ENCODE assay signal across 15 mouse cellular contexts in genomic region chr10:67965251-67965986, GRCm38 (mm10). TPM values are rescaled to one million over a fixed set of nuclear protein-coding genes. Genes with fewer than 3 reads are reported as not detected.
DNase-seq lines count a peak whose midpoint lies in the region; ATAC-seq and TF ChIP-seq lines count a peak whose summit lies in the region.
"Had no signal": no experiment of that assay in that cellular context is flagged by ENCODE, and none has a peak within 500 bp of the region (broad histone marks: within the 10 kb centered on the region; RNA-seq: fewer than 3 reads in every experiment).

No protein-coding gene starts in this region.

- no peak overlapping the region for H3K9ac ChIP-seq in hindbrain, embryonic 16.5 days (ENCODE audit: low read depth, low read length)
- H3K9ac ChIP-seq in midbrain, embryonic 12.5 days (replicated peaks), result no peak overlapping the region
- H3K9ac ChIP-seq in midbrain, embryonic 16.5 days (ENCODE audit: low read depth, low read length), result no peak overlapping the region
- no peak overlapping the region for H3K9ac ChIP-seq in lung, postnatal 0 days (replicated peaks; ENCODE audit: low read depth)
- H3K9ac ChIP-seq: embryonic facial prominence, embryonic 12.5 days; kidney, embryonic 15.5 days; limb, embryonic 15.5 days had no signal

- DNase-seq in hindbrain, embryonic 10.5 days (ENCODE audit: low spot score), result no peak
- DNase-seq in brain, embryonic 14.5 days (ENCODE audit: low read depth), result peak; percentile 41
- DNase-seq in lung, postnatal 0 days (ENCODE audit: low spot score), result peak; percentile 78
- no peak for DNase-seq in testis, postnatal 10 days (ENCODE audit: low spot score)
- DNase-seq: adrenal gland, postnatal 25 days; cerebellum, postnatal 25 days; gastrocnemius, adult 2 months; right cerebral cortex, postnatal 4 days had no signal

- 79% methylated on average over 4 of the region's 4 CpGs for WGBS in hindbrain, embryonic 10.5 days
- WGBS in hindbrain, embryonic 16.5 days, result 78% methylated on average over 4 of the region's 4 CpGs
- 79% methylated on average over 4 of the region's 4 CpGs for WGBS in midbrain, embryonic 12.5 days
- WGBS in midbrain, embryonic 16.5 days, result 70% methylated on average over 4 of the region's 4 CpGs
- WGBS in lung, postnatal 0 days, result 54% methylated on average over 4 of the region's 4 CpGs

- peak; percentile 99 for TF ChIP-seq EP300 in lung, postnatal 0 days (IDR thresholded peaks at IDR 0.05)

- peak overlapping the region; percentile 66 for H3K27ac ChIP-seq in hindbrain, embryonic 10.5 days
- H3K27ac ChIP-seq in hindbrain, embryonic 16.5 days (ENCODE audit: low read depth, low read length), result no peak overlapping the region
- peak overlapping the region; percentile 58 for H3K27ac ChIP-seq in midbrain, embryonic 12.5 days (replicated peaks)
- no peak overlapping the region for H3K27ac ChIP-seq in midbrain, embryonic 16.5 days (ENCODE audit: low read length)
- H3K27ac ChIP-seq in lung, postnatal 0 days (ENCODE audit: low read length), result peak overlapping the region; percentile 63
- H3K27ac ChIP-seq: embryonic facial prominence, embryonic 12.5 days; gastrocnemius, adult 2 months; heart, embryonic 10.5 days; kidney, embryonic 15.5 days; limb, embryonic 15.5 days had no signal

- no peak for ATAC-seq in hindbrain, embryonic 16.5 days
- ATAC-seq in midbrain, embryonic 12.5 days (ENCODE audit: low FRiP score, low read depth), result no peak
- no peak for ATAC-seq in midbrain, embryonic 16.5 days
- peak; percentile 91 for ATAC-seq in lung, postnatal 0 days

- no peak overlapping the region for H3K4me3 ChIP-seq in hindbrain, embryonic 10.5 days
- H3K4me3 ChIP-seq in hindbrain, embryonic 16.5 days (ENCODE audit: low read length), result no peak overlapping the region
- no peak overlapping the region for H3K4me3 ChIP-seq in midbrain, embryonic 12.5 days
- H3K4me3 ChIP-seq in midbrain, embryonic 16.5 days (ENCODE audit: low read depth, low read length), result no peak overlapping the region
- no peak overlapping the region for H3K4me3 ChIP-seq in lung, postnatal 0 days (ENCODE audit: low read depth, low read length)
- H3K4me3 ChIP-seq: embryonic facial prominence, embryonic 12.5 days; heart, embryonic 10.5 days; kidney, embryonic 15.5 days; limb, embryonic 15.5 days had no signal

- peaks cover 44% of the 10 kb centered on the region for H3K4me1 ChIP-seq in hindbrain, embryonic 10.5 days (replicated peaks)
- H3K4me1 ChIP-seq in hindbrain, embryonic 16.5 days (ENCODE audit: control insufficient read depth, insufficient read depth, low read depth, low read length), result no peaks in the 10 kb centered on the region
- peaks cover 24% of the 10 kb centered on the region for H3K4me1 ChIP-seq in midbrain, embryonic 12.5 days
- no peaks in the 10 kb centered on the region; the same call in 1 of the 2 replicates for H3K4me1 ChIP-seq in midbrain, embryonic 16.5 days (ENCODE audit: control insufficient read depth, insufficient read depth, low read length)
- H3K4me1 ChIP-seq in lung, postnatal 0 days (ENCODE audit: insufficient read depth, low read depth, low read length), result peaks cover 4% of the 10 kb centered on the region; the same call in 1 of the 2 replicates
- H3K4me1 ChIP-seq: embryonic facial prominence, embryonic 12.5 days; heart, embryonic 10.5 days; kidney, embryonic 15.5 days had no signal

- no peak for TF ChIP-seq CTCF in brain, embryonic 14.5 days (IDR thresholded peaks at IDR 0.05; ENCODE audit: borderline replicate concordance, extremely low read depth, insufficient read depth, insufficient read length)
- TF ChIP-seq CTCF in lung, postnatal 0 days (IDR thresholded peaks at IDR 0.05), result no peak

- no peak for TF ChIP-seq POLR2A in brain, embryonic 14.5 days (IDR thresholded peaks at IDR 0.05; ENCODE audit: borderline replicate concordance, extremely low read depth, insufficient read depth, insufficient read length, poor library complexity, severe bottlenecking)

- H3K27me3 ChIP-seq in hindbrain, embryonic 10.5 days (ENCODE audit: insufficient read depth, poor library complexity, severe bottlenecking), result no peaks in the 10 kb centered on the region
- H3K27me3 ChIP-seq in hindbrain, embryonic 16.5 days (replicated peaks; ENCODE audit: control insufficient read depth, insufficient read depth, low read length), result no peaks in the 10 kb centered on the region
- 0 out of 2 replicates have a peak, but pooled peaks cover 6% of the 10 kb centered on the region for H3K27me3 ChIP-seq in midbrain, embryonic 12.5 days
- no peaks in the 10 kb centered on the region for H3K27me3 ChIP-seq in midbrain, embryonic 16.5 days (ENCODE audit: control insufficient read depth, insufficient read depth, low read depth, low read length)
- H3K27me3 ChIP-seq in lung, postnatal 0 days (replicated peaks; ENCODE audit: insufficient read depth, low read length), result no peaks in the 10 kb centered on the region
- H3K27me3 ChIP-seq: embryonic facial prominence, embryonic 12.5 days; kidney, embryonic 15.5 days; limb, embryonic 15.5 days had no signal

- no peak overlapping the region for H3K4me2 ChIP-seq in hindbrain, embryonic 16.5 days (ENCODE audit: low read length)
- H3K4me2 ChIP-seq in midbrain, embryonic 12.5 days (replicated peaks), result no peak overlapping the region
- H3K4me2 ChIP-seq in midbrain, embryonic 16.5 days (ENCODE audit: low read length), result no peak overlapping the region
- H3K4me2 ChIP-seq in lung, postnatal 0 days (replicated peaks; ENCODE audit: low read depth, low read length), result no peak overlapping the region
- H3K4me2 ChIP-seq: embryonic facial prominence, embryonic 12.5 days; kidney, embryonic 15.5 days; limb, embryonic 15.5 days had no signal

- no peaks in the 10 kb centered on the region for H3K9me3 ChIP-seq in hindbrain, embryonic 10.5 days
- no peaks in the 10 kb centered on the region for H3K9me3 ChIP-seq in hindbrain, embryonic 16.5 days (ENCODE audit: control insufficient read depth, low read length)
- H3K9me3 ChIP-seq in midbrain, embryonic 12.5 days, result no peaks in the 10 kb centered on the region
- no peaks in the 10 kb centered on the region for H3K9me3 ChIP-seq in midbrain, embryonic 16.5 days (replicated peaks; ENCODE audit: control insufficient read depth, low read length, poor library complexity, severe bottlenecking)
- H3K9me3 ChIP-seq in lung, postnatal 0 days (ENCODE audit: low read length), result no peaks in the 10 kb centered on the region
- H3K9me3 ChIP-seq: embryonic facial prominence, embryonic 12.5 days; heart, embryonic 10.5 days; kidney, embryonic 15.5 days; limb, embryonic 15.5 days had no signal

- H3K36me3 ChIP-seq in hindbrain, embryonic 10.5 days, result no peaks in the 10 kb centered on the region
- H3K36me3 ChIP-seq in hindbrain, embryonic 16.5 days (ENCODE audit: control insufficient read depth, insufficient read depth, low read length), result no peaks in the 10 kb centered on the region
- no peaks in the 10 kb centered on the region for H3K36me3 ChIP-seq in midbrain, embryonic 12.5 days
- H3K36me3 ChIP-seq in midbrain, embryonic 16.5 days (ENCODE audit: control insufficient read depth, insufficient read depth, low read length), result no peaks in the 10 kb centered on the region
- H3K36me3 ChIP-seq in lung, postnatal 0 days (ENCODE audit: insufficient read depth, low read length), result no peaks in the 10 kb centered on the region
- H3K36me3 ChIP-seq: embryonic facial prominence, embryonic 12.5 days; heart, embryonic 10.5 days; kidney, embryonic 15.5 days; limb, embryonic 15.5 days had no signal

RNA-seq across cellular contexts. Expression of gene Rtkn2, which starts 14.0 kb away (rescaled TPM):
- polyA plus RNA-seq in hindbrain, embryonic 10.5 days (2016; fragmentation: Nextera tagmentation; extraction: Ambion mirVana), result 18.9 and 20.3 TPM in 2 replicates
- polyA plus RNA-seq in hindbrain, embryonic 16.5 days (2015; fragmentation: Nextera tagmentation; extraction: Ambion mirVana), result 3.7 and 4.4 TPM in 2 replicates
- 16.6 and 20.5 TPM in 2 replicates for polyA plus RNA-seq in midbrain, embryonic 12.5 days (2016; fragmentation: Nextera tagmentation; extraction: Ambion mirVana)
- 3.0 and 3.3 TPM in 2 replicates for polyA plus RNA-seq in midbrain, embryonic 16.5 days (2015; fragmentation: Nextera tagmentation; extraction: Ambion mirVana)
- 2.7 and 3.1 TPM in 2 replicates for polyA plus RNA-seq in brain, embryonic 14.5 days (2012; rRNA removed)
- 171 and 207 TPM in 2 replicates for polyA plus RNA-seq in lung, postnatal 0 days (2015; fragmentation: Nextera tagmentation; extraction: Ambion mirVana)

RNA-seq across cellular contexts. Expression of gene Zfp365, which starts 53.0 kb away (rescaled TPM):
- polyA plus RNA-seq in hindbrain, embryonic 10.5 days (2016; fragmentation: Nextera tagmentation; extraction: Ambion mirVana), result 1.7 and 2.0 TPM in 2 replicates
- polyA plus RNA-seq in hindbrain, embryonic 16.5 days (2015; fragmentation: Nextera tagmentation; extraction: Ambion mirVana), result 6.9 and 7.5 TPM in 2 replicates
- polyA plus RNA-seq in midbrain, embryonic 12.5 days (2016; fragmentation: Nextera tagmentation; extraction: Ambion mirVana), result 2.8 and 3.0 TPM in 2 replicates
- 6.7 and 7.4 TPM in 2 replicates for polyA plus RNA-seq in midbrain, embryonic 16.5 days (2015; fragmentation: Nextera tagmentation; extraction: Ambion mirVana)
- polyA plus RNA-seq in brain, embryonic 14.5 days (2012; rRNA removed), result 2.4 and 3.6 TPM in 2 replicates
- 2.5 and 2.6 TPM in 2 replicates for polyA plus RNA-seq in lung, postnatal 0 days (2015; fragmentation: Nextera tagmentation; extraction: Ambion mirVana)

Comparison
In these comparisons a context has a peak if more than half of its experiments do, and no peak if none do; other contexts are left out.
1. H3K27ac ChIP-seq: peak in hindbrain, embryonic 10.5 days (single experiment), midbrain, embryonic 12.5 days (single experiment) and lung, postnatal 0 days (single experiment); none in hindbrain, embryonic 16.5 days (single experiment) and midbrain, embryonic 16.5 days (single experiment).
2. DNase-seq: peak in brain, embryonic 14.5 days (single experiment) and lung, postnatal 0 days (single experiment); none in hindbrain, embryonic 10.5 days (single experiment) and testis, postnatal 10 days (single experiment).